Mouse (Mus musculus) stomach, postnatal 0 days (tissue): ENCODE results near the gene Supt20.

Experiments used
- CTCF ChIP-seq: IDR thresholded peaks from 2 replicates; pipeline ENCODE4 v1.5.1; 2016; ENCODE audit warnings: antibody characterized with exemption, low read depth, mild to moderate bottlenecking, moderate library complexity
- EP300 ChIP-seq: optimal IDR thresholded peaks from 2 replicates; pipeline ENCODE3; 2016; ENCODE audit warnings: antibody characterized with exemption

GRCm38 (mm10) chr3:54708972-54709371 is 16.4 kb downstream of the Supt20 start:
- TF ChIP-seq CTCF (no peak), EP300 (no peak)
